Mouse (Mus musculus) naive thymus-derived CD4-positive, alpha-beta T cell, adult 2 months (primary cell): ENCODE results near the gene Hist1h2ap.
A peak's percentile ranks its signal among the peaks of the same experiment; 100 is the strongest.
"Not testable (repeated sequence)": the region's sequence is repeated elsewhere in the genome, so short reads cannot be mapped to it uniquely, and the experiment has no call there.

ENCODE experiments used
- DNase-seq: peaks from one replicate; pipeline ENCODE4 v3.0.0-alpha.2; 2011; ENCODE audit warnings: low read depth

Gene Hist1h2ap

GRCm38 (mm10) chr13:21833461-21833860 lies at the start of gene Hist1h2ap, which contains the start of gene Hist1h2br:
TSS of gene Hist1h2ap (minus strand) at chr13:21833507.
TSS of gene Hist1h2br (plus strand) at chr13:21833743.
- DNase-seq = not testable (repeated sequence)

GRCm38 (mm10) chr13:21882760-21883405 lies 49.6 kb upstream of the Hist1h2ap start:
- DNase-seq = peak; percentile 19

- DNase-seq = peak; percentile 23
These were observed 48.8 kb upstream of the Hist1h2ap start for GRCm38 (mm10) chr13:21881878-21882669.

- no peak for DNase-seq
These were observed 47.4 kb upstream of the Hist1h2ap start for GRCm38 (mm10) chr13:21880735-21881134.

- DNase-seq = not testable (repeated sequence)
These were observed 32.2 kb upstream of the Hist1h2ap start for GRCm38 (mm10) chr13:21865503-21865902.

GRCm38 (mm10) chr13:21861608-21862007 lies 28.3 kb upstream of the Hist1h2ap start:
- no peak for DNase-seq

- DNase-seq = peak; percentile 46
These were observed 22.4 kb upstream of the Hist1h2ap start for GRCm38 (mm10) chr13:21855698-21856162.

GRCm38 (mm10) chr13:21855146-21855545 lies 21.8 kb upstream of the Hist1h2ap start:
- DNase-seq = peak; percentile 59

GRCm38 (mm10) chr13:21852215-21852945 lies 19.1 kb upstream of the Hist1h2ap start:
- DNase-seq = no peak

GRCm38 (mm10) chr13:21850696-21851095 lies 17.4 kb upstream of the Hist1h2ap start:
- DNase-seq = not testable (repeated sequence)

- no peak for DNase-seq
These were observed 14.6 kb upstream of the Hist1h2ap start for GRCm38 (mm10) chr13:21847883-21848282.

GRCm38 (mm10) chr13:21846356-21846755 lies 13.0 kb upstream of the Hist1h2ap start:
- not testable (repeated sequence) for DNase-seq

- DNase-seq = not testable (repeated sequence)
These were observed 7.2 kb upstream of the Hist1h2ap start for GRCm38 (mm10) chr13:21840508-21840907.

GRCm38 (mm10) chr13:21831418-21832394 lies 1.6 kb downstream of the Hist1h2ap start, which contains the start of gene Hist1h4n:
TSS of gene Hist1h4n (minus strand) at chr13:21832196.
- DNase-seq = not testable (repeated sequence)

GRCm38 (mm10) chr13:21830344-21830743 lies 3.0 kb downstream of the Hist1h2ap start:
- no peak for DNase-seq

GRCm38 (mm10) chr13:21828511-21828910 lies 4.8 kb downstream of the Hist1h2ap start:
- DNase-seq = no peak

GRCm38 (mm10) chr13:21820082-21820890 lies 13.0 kb downstream of the Hist1h2ap start:
- not testable (repeated sequence) for DNase-seq

GRCm38 (mm10) chr13:21812092-21812491 lies 21.2 kb downstream of the Hist1h2ap start:
- not testable (repeated sequence) for DNase-seq

- not testable (repeated sequence) for DNase-seq
These were observed 21.8 kb downstream of the Hist1h2ap start, which contains the start of gene Hist1h4m for GRCm38 (mm10) chr13:21811539-21811938. TSS of gene Hist1h4m (plus strand) at chr13:21811746.

- DNase-seq = not testable (repeated sequence)
These were observed 22.2 kb downstream of the Hist1h2ap start for GRCm38 (mm10) chr13:21811074-21811473.
